Mouse (Mus musculus): ENCODE results near the gene Nmrk2.

GRCm38 (mm10) chr10:81168521-81169244, 33.2 kb downstream of the Nmrk2 start:
- TF ChIP-seq TAL1 (IDR thresholded peaks at IDR 0.05; ENCODE audit: low read length): no peak
- TF ChIP-seq GATA1 (IDR thresholded peaks at IDR 0.05; ENCODE audit: low read length): no peak
